Mouse (Mus musculus) spleen, adult 18-20 months (tissue): ENCODE measurements at regions not wholly inside any gene's neighbourhood (a gene's known extent, or its start where the extent isn't known, plus 50 kb on each side); places are given as distances from the start of the nearest gene placed in this dataset.

Experiments used
- DNase-seq, 2 experiments: peaks; one replicate each; pipeline ENCODE4 v3.0.0; 2022; ENCODE audit warnings: mixed read lengths in 2 of 2

- no peak for DNase-seq
These were observed 169.3 kb upstream of the Lyplal1 start for GRCm38 (mm10) chr1:186286401-186286800.

- no peak for DNase-seq
These were observed 161.0 kb upstream of the Lyplal1 start for GRCm38 (mm10) chr1:186277981-186278634.

DNA sequence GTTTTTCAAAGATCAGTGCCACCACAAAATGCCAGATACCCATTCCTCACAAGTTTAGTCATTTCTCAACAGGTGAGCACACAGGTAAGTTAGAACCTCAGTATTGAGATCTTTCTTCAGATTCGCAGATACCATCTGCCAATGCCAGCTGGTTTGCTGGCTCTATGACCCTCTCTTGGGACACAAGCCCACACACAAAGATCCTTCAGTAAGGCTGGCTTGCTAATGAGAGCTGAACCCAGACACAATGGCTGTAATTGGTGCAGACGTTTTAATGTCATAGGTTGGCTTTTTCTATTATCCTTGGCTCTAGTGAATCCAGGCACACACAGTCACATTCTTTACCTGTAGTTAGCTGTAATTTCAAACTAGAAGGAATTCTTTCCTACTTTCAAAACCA, 154.3 kb upstream of the Lyplal1 start:
- no peak for DNase-seq

DNA sequence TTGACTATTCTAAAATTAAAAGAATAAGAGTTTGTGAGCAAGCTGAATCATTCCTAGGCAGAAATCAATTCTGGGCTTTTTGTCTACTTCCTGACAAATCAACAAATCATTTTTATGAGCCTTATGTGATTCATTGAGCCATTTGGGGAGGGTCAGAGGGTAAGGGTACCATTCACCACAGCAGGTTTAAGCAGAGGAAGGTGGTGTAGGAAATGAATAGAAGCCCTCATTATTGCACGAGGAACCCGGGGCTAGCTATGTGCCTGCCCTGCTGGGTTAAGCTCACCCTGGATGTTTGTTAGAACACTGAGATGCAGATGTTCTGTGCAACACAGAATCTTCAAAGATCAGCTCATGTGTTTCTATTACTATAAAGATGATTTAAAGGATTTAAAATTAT, 150.2 kb upstream of the Lyplal1 start:
- no peak for DNase-seq

- DNase-seq = no peak
These were observed 147.5 kb upstream of the Lyplal1 start for GRCm38 (mm10) chr1:186264639-186265038.

- DNase-seq = no peak
These were observed 146.8 kb upstream of the Lyplal1 start for GRCm38 (mm10) chr1:186263955-186264354.

DNA sequence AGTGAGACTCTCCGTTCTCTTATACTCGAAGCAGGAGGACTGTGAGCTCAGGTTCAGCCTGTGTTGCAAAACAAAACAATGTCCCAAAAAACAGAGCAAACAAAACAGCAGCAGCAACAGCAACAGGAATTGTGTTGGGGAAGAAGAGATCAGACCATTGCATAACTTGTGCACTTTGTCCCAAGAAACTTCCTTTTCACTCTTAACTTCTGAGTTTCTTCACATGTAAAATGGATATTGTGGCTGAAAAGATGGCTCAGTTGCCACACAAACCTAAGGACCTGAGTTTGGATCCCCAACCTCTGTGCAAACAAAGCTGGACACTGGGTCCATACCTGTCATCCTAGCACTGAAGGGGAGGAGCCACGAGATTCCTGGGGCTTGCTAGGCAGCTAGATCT, 146.1 kb upstream of the Lyplal1 start:
- no peak for DNase-seq

DNA sequence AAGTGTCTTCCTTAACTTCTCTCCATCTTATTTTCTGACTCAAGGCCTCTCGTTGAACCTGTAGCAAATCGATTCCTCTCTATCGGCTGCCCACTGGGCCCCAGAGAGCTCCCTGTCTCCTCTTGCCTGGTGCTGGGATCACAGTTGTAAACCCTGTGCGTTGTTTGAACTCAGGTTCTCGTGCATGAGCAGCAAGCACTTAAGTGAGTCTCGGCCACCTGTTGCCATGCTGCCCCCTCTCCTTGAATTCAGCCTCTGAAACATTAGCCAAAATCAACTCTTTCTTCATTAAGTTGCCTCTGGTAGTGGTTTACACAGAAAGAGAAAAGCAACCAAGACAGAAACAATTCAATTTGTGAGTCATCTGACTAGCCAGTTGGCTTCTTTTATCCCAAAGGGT, 144.9 kb upstream of the Lyplal1 start:
- no peak for DNase-seq

GRCm38 (mm10) chr1:186261326-186261833, 144.3 kb upstream of the Lyplal1 start:
- DNase-seq = peak in 1 of 2 experiments; percentile 5

- DNase-seq = no peak
These were observed 140.5 kb upstream of the Lyplal1 start for GRCm38 (mm10) chr1:186257611-186258010.

DNA sequence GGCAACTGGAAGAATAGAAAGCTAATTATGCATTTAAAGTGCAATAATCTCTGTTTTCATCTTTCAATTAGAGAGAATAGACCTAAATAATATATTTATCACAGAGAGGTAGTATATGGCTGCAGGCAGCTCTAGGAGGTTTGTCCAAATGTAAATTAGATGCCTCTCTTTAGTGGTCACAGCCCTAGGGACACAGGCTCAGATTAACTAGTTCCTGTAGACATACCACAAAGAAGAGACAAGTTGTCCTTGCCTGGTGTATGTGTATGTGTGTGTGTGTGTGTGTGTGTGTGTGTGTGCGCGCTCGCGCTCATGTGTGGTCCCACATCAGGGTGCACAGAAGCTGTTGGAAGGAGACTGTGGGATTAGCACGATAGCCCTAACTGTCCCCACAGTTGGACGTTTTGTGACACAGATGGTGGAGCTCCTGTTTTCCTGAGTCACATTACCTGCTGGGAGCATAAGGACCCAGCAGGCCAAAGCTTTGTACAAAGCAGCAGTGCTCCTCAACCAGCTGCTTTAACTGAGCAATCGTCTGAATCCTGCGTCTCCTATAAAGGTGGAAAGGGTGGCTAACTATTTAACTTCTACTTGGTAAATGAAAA, 138.5 kb upstream of the Lyplal1 start:
- DNase-seq = no peak

DNA sequence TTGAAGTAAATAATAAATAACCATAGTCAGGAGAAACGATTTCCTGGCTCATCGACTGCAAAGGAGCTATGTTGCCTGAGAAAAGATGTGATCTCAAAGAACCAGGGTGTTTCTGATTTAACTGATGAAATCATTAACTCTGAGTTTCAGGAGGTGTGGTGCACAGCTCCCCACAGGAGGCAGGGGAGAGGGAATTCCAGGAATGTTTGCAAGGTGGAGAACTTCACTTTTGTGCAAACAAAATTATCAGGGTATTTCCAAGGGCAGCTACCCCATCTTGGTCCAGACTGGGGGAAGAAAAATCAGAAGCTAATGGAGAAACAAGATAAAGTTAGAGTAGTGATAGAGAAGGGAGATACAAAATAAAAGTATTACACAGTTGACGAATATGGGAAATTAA, 137.4 kb upstream of the Lyplal1 start:
- DNase-seq = no peak

DNA sequence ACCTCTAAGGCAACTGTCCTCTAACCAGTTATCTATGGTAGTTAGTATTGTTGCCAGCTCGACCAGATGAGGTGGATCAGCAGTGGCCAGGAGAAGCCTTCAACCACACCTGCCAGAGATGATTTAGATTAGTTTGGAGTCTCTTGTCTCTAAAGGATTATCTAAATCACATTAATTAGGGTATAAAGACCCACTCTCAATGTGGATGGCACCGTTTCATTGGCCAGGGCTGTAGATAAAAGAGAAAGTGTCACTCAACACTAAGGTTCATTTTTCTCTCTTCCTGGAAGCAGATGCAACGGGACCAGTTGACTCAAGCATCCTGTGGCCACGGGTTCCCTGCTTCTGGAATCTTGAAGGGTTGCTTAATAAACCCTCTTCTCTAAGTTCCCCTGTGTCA, 135.4 kb upstream of the Lyplal1 start:
- DNase-seq = no peak

- no peak for DNase-seq
These were observed 133.2 kb upstream of the Lyplal1 start for GRCm38 (mm10) chr1:186250316-186250715.

DNA sequence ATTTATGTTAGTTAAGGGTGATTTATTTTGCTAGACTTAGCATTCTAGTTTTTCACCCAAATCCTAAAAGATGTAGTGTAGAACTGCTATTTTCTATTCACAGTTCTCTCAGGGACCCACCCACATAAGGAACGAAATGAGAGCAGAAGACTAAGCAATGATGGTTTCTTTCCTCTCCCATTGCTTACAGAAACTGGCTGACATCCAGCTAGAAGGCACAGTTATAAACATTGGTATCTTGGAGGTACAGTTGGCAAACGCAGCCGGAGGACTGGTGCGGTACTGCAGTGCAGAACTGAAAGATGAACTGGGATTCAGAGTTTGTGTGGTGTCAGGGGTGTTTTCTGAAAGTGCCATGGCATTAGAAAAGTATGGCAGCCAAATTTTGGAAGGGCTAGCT, 132.1 kb upstream of the Lyplal1 start:
- no peak for DNase-seq

DNA sequence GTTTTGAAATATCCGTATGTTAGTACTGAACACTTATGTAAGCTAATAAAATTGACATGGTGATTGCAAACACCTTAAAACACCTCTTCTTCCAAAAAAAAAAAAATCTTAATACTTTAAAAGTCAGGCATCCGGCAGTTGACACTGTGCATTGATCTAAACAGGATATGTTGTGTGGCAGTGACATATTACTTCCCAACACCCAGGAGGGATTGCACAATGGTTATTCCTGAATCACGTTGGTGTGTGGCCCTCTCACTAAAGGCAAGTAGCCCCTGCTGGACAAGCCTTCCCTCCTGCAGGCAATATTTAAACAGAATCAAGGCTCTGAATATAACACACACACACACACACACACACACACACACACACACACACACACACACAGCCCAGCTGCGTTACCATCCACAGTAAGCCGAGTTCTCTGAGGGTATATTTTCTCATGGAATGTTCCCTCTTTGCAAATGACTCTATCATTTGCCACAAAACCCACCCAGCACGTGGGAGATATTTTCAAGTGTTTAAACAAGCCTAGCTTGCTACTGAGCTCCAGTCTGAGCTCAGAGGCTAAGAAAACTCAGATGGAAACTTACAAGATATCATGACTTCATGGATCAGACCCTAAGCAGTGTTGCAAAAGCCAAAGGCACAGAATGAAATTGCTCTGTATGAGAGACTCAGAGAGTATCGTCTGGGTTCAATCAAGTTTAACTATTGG, 128.8 kb upstream of the Lyplal1 start:
- DNase-seq = no peak

GRCm38 (mm10) chr1:186241112-186241511, 124.0 kb upstream of the Lyplal1 start:
- no peak for DNase-seq

GRCm38 (mm10) chr1:186237556-186237955, 120.4 kb upstream of the Lyplal1 start:
- no peak for DNase-seq

DNA sequence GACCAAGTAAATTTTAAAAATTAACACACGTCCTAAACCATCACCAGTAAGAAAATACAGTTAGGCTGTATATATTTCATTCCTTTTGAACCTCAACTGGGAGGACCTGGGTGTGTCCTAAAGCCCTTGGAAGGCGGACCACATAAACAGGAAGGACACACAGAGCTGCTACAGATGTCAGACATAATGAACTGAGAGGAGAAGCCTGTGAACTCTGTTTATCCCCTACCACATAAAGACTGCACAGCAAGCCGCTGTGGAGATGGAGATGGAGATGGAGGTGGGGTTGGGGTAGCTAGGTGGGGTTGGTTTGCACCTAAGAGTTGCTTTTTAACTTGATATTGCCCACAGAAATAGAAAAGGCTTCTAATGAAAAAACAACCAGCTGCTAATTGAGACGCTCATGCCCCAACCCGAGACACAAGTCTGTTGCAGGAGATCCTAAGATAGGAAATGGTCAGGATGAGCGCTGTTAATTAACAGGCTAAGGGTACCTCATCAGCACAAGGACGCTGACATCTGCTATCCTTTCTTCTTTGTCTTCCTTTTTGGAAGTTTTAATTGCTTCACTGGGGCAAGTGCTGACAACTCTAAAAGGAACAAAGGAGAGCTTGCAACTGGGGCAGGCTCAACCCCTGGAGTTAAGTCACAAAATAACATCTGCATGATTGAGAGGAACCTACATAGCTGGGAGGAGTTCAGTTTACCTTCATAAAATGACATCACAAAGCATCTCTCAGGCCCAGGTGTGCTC, 119.3 kb upstream of the Lyplal1 start:
- no peak for DNase-seq

DNA sequence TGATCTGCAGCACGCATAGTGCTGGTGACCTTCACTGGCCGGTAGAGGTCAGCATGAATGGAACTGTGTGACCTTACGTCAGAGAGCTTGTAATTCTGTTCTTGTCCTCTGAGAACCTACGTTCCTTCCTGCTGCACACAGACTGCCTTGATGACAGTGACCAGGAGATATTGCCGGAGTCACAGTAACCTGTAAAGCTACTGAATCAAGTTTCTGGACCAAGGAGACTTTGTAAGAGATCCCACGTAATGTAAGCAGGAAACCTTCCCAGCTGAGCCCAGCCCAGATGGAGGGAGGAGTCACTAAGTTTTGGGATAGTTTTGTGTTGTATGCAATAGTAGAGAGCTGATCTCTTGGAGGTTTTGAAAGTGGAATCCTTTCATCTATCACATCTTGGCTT, 117.4 kb upstream of the Lyplal1 start:
- DNase-seq = no peak

DNA sequence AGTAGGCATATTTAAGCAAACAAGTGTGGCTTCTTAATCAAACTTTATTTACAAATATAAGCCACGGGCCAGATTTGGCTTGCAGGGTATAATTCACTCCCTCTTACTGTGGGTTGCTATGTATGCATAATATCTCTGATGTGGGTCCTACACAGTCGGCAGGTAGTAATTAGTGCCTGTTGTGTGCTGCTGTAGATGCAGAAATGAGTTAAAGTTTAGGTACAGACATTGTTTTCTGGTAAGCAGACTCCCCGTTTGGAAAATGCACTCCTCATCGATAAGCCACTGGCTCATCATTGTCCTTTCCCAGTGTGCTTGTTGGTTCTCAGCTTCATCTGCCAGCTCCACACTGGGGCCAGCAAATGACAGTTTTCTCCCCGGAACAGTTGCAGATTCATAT, 113.4 kb upstream of the Lyplal1 start:
- DNase-seq = no peak

GRCm38 (mm10) chr1:186229856-186230255, 112.7 kb upstream of the Lyplal1 start:
- no peak for DNase-seq

GRCm38 (mm10) chr1:186228396-186228795, 111.3 kb upstream of the Lyplal1 start:
- DNase-seq = no peak
